Mouse (Mus musculus) bone marrow, adult 2 months (tissue): ENCODE measurements around the gene Hook2. TPM values are rescaled to one million over a fixed set of nuclear protein-coding genes. Genes with fewer than 3 reads are reported as not detected.

Experiments
- H3K27ac ChIP-seq: fragments of 200-500 bp; 2 replicates; pipeline ENCODE4 v1.5.1; 2012; ENCODE audit warnings: low read depth, mild to moderate bottlenecking, control low read depth, inconsistent platforms, low read length; ENCODE audit not compliant: control insufficient read depth, poor library complexity, insufficient read depth
- H3K4me1 ChIP-seq: fragments of 200-500 bp; 2 replicates; pipeline ENCODE4 v1.6.1; 2011; ENCODE audit warnings: low read length; ENCODE audit not compliant: control insufficient read depth, insufficient read depth
- H3K4me3 ChIP-seq: fragments of 200-500 bp; replicated peaks from 2 replicates; pipeline ENCODE3; 2011; ENCODE audit warnings: mild to moderate bottlenecking, low read depth, low read length, control low read depth; ENCODE audit not compliant: control insufficient read depth
- CTCF ChIP-seq: fragments of 200-500 bp; IDR thresholded peaks from 2 replicates; pipeline ENCODE4 v1.5.1; 2011; ENCODE audit warnings: low read length, control low read depth; ENCODE audit not compliant: control insufficient read depth, insufficient read depth
- POLR2A ChIP-seq: fragments of 200-500 bp; IDR thresholded peaks from 2 replicates; pipeline ENCODE4 v1.6.1; 2011; ENCODE audit warnings: low read depth, mild to moderate bottlenecking, control low read depth, low read length, borderline replicate concordance; ENCODE audit not compliant: control insufficient read depth
- WGBS: fragments of 180-500 bp; shearing (Covaris S2); methylation state at CpG from one replicate; pipeline ENCODE4 v1.1.7; 2018; 5-methylcytosine and 5-hydroxymethylcytosine counted together
- polyA plus RNA-seq: library from polyadenylated mRNA; stranded (reverse); fragments of >200 nt; gene quantifications from 2 replicates; pipeline ENCODE4 v1.2.4, GENCODE M21; 2011; ENCODE audit warnings: low replicate concordance; ENCODE audit not compliant: missing spikeins, insufficient read depth, insufficient read length

Hook2 gene
- polyA plus RNA-seq, 1 experiment, result 7.3 TPM

- H3K4me3 ChIP-seq, result peak overlapping the region; percentile 80
- H3K27ac ChIP-seq, result peak overlapping the region; percentile 86
- TF ChIP-seq POLR2A (peak; percentile 18; the same call in 1 of the 2 replicates), CTCF (no peak)
- WGBS, result 15% methylated on average over 21 of the region's 21 CpGs
- peaks cover 10% of the 10 kb centered on the region; the same call in 1 of the 2 replicates for H3K4me1 ChIP-seq
These were observed 20.1 kb upstream of the Hook2 start for GRCm38 (mm10) chr8:84970135-84970790.

- 61% methylated on average over 5 of the region's 5 CpGs for WGBS
- peak overlapping the region; percentile 86 for H3K27ac ChIP-seq
- peak overlapping the region; percentile 80 for H3K4me3 ChIP-seq
- TF ChIP-seq POLR2A (peak; percentile 80), CTCF (no peak)
- H3K4me1 ChIP-seq, result peaks cover 10% of the 10 kb centered on the region; the same call in 1 of the 2 replicates
These were observed 19.5 kb upstream of the Hook2 start for GRCm38 (mm10) chr8:84970913-84971312.

- TF ChIP-seq POLR2A (no peak), CTCF (no peak)
- 85% methylated on average over 1 of the region's 1 CpGs for WGBS
- Histone ChIP-seq H3K4me1 (peaks cover 7% of the 10 kb centered on the region; the same call in 1 of the 2 replicates), H3K27ac (no peak overlapping the region), H3K4me3 (no peak overlapping the region)
These were observed 17.3 kb upstream of the Hook2 start for GRCm38 (mm10) chr8:84973079-84973478.

- 70% methylated on average over 4 of the region's 4 CpGs for WGBS
- Histone ChIP-seq H3K4me1 (peaks cover 3% of the 10 kb centered on the region; the same call in 1 of the 2 replicates), H3K27ac (no peak overlapping the region), H3K4me3 (no peak overlapping the region)
- TF ChIP-seq POLR2A (no peak), CTCF (peak; percentile 86)
These were observed 16.4 kb upstream of the Hook2 start for GRCm38 (mm10) chr8:84973803-84974542.

- 63% methylated on average over 8 of the region's 8 CpGs for WGBS
- H3K4me1 ChIP-seq, result peaks cover 3% of the 10 kb centered on the region; the same call in 1 of the 2 replicates
- no peak overlapping the region for H3K27ac ChIP-seq
- H3K4me3 ChIP-seq, result no peak overlapping the region
- TF ChIP-seq CTCF (no peak), POLR2A (no peak; the same call in 1 of the 2 replicates)
These were observed 15.8 kb upstream of the Hook2 start for GRCm38 (mm10) chr8:84974543-84975142.

- TF ChIP-seq CTCF (peak; percentile 91), POLR2A (no peak)
- peaks cover 1% of the 10 kb centered on the region; the same call in 1 of the 2 replicates for H3K4me1 ChIP-seq
- H3K27ac ChIP-seq, result peak overlapping the region; percentile 98
- WGBS, result 30% methylated on average over 7 of the region's 7 CpGs
- no peak overlapping the region for H3K4me3 ChIP-seq
These were observed 15.0 kb upstream of the Hook2 start for GRCm38 (mm10) chr8:84975434-84975833.

- Histone ChIP-seq H3K27ac (peak overlapping the region; percentile 98), H3K4me3 (peak overlapping the region; percentile 51), H3K4me1 (peaks cover 3% of the 10 kb centered on the region)
- TF ChIP-seq POLR2A, result peak; percentile 79; the same call in 1 of the 2 replicates
- no peak for TF ChIP-seq CTCF
- under 1% methylated on average over 61 of the region's 61 CpGs for WGBS
These were observed 14.2 kb upstream of the Hook2 start for GRCm38 (mm10) chr8:84976031-84976762.

GRCm38 (mm10) chr8:84976763-84977434 lies 13.5 kb upstream of the Hook2 start:
- TF ChIP-seq POLR2A (no peak), CTCF (no peak)
- peaks cover 7% of the 10 kb centered on the region for H3K4me1 ChIP-seq
- peak overlapping the region; percentile 89 for H3K4me3 ChIP-seq
- peak overlapping the region; percentile 98 for H3K27ac ChIP-seq
- WGBS, result 1% methylated on average over 25 of the region's 25 CpGs
